Comparison of ENCODE assay signal across 23 mouse cellular contexts in genomic region chr5:140464943-140465342, GRCm38 (mm10). TPM values are rescaled to one million over a fixed set of nuclear protein-coding genes. Genes with fewer than 3 reads are reported as not detected.
A peak's percentile ranks its signal among the peaks of the same experiment; 100 is the strongest.
DNase-seq lines count a peak whose midpoint lies in the region; ATAC-seq lines count a peak whose summit lies in the region.
"Had no signal": no experiment of that assay in that cellular context is flagged by ENCODE, and none has a peak within 500 bp of the region (broad histone marks: within the 10 kb centered on the region; RNA-seq: fewer than 3 reads in every experiment).

No protein-coding gene starts in this region.

- 71% methylated on average over 2 of the region's 2 CpGs for WGBS in midbrain, embryonic 11.5 days
- WGBS in midbrain, embryonic 15.5 days, result 95% methylated on average over 2 of the region's 2 CpGs

- no peak for ATAC-seq in midbrain, embryonic 11.5 days (ENCODE audit: low FRiP score)
- no peak for ATAC-seq in midbrain, embryonic 15.5 days (replicated peaks)
- ATAC-seq: activated CD4-positive, CD25-positive, alpha-beta regulatory T cell, adult 4 months; forebrain, embryonic 14.5 days had no signal

- H3K27ac ChIP-seq in midbrain, embryonic 11.5 days (ENCODE audit: low read depth, low read length), result no peak overlapping the region
- no peak overlapping the region for H3K27ac ChIP-seq in midbrain, embryonic 15.5 days
- H3K27ac ChIP-seq: embryonic facial prominence, embryonic 15.5 days; forebrain, embryonic 10.5 days; gastrocnemius, adult 2 months; heart, embryonic 13.5 days; hindbrain, embryonic 15.5 days had no signal

- H3K36me3 ChIP-seq in midbrain, embryonic 11.5 days (ENCODE audit: control insufficient read depth, insufficient read depth, low read length), result no peaks in the 10 kb centered on the region
- no peaks in the 10 kb centered on the region for H3K36me3 ChIP-seq in midbrain, embryonic 15.5 days (replicated peaks)
- H3K36me3 ChIP-seq: embryonic facial prominence, embryonic 15.5 days; heart, embryonic 13.5 days; hindbrain, embryonic 15.5 days had no signal

- H3K27me3 ChIP-seq in midbrain, embryonic 11.5 days (ENCODE audit: control insufficient read depth, insufficient read depth, low read length), result no peaks in the 10 kb centered on the region
- H3K27me3 ChIP-seq in midbrain, embryonic 15.5 days (replicated peaks), result no peaks in the 10 kb centered on the region
- H3K27me3 ChIP-seq: embryonic facial prominence, embryonic 15.5 days; heart, embryonic 13.5 days; hindbrain, embryonic 15.5 days had no signal

- H3K4me1 ChIP-seq in midbrain, embryonic 11.5 days (ENCODE audit: control insufficient read depth, insufficient read depth, low read length), result no peaks in the 10 kb centered on the region
- H3K4me1 ChIP-seq in midbrain, embryonic 15.5 days, result no peaks in the 10 kb centered on the region
- H3K4me1 ChIP-seq: embryonic facial prominence, embryonic 15.5 days; heart, embryonic 13.5 days; hindbrain, embryonic 15.5 days had no signal

- H3K4me2 ChIP-seq in midbrain, embryonic 11.5 days, result no peak overlapping the region
- no peak overlapping the region for H3K4me2 ChIP-seq in midbrain, embryonic 15.5 days
- H3K4me2 ChIP-seq: embryonic facial prominence, embryonic 15.5 days; heart, embryonic 13.5 days; hindbrain, embryonic 15.5 days had no signal

- H3K9ac ChIP-seq in midbrain, embryonic 11.5 days (ENCODE audit: low read length), result no peak overlapping the region
- no peak overlapping the region for H3K9ac ChIP-seq in midbrain, embryonic 15.5 days
- H3K9ac ChIP-seq: embryonic facial prominence, embryonic 15.5 days; heart, embryonic 13.5 days; hindbrain, embryonic 15.5 days had no signal

- H3K9me3 ChIP-seq in midbrain, embryonic 11.5 days (ENCODE audit: control insufficient read depth, low read length), result peaks cover 2% of the 10 kb centered on the region; the same call in 1 of the 2 replicates
- no peaks in the 10 kb centered on the region for H3K9me3 ChIP-seq in midbrain, embryonic 15.5 days
- H3K9me3 ChIP-seq: embryonic facial prominence, embryonic 15.5 days; hindbrain, embryonic 15.5 days had no signal

- DNase-seq in midbrain, embryonic 11.5 days (ENCODE audit: low spot score, missing footprints), result peak; percentile 74
- DNase-seq in MN1 (ENCODE audit: low spot score) (peak; percentile 36), R1 (ENCODE audit: low read depth, low spot score) (peak; percentile 71)
- DNase-seq in retina, embryonic 14.5 days (ENCODE audit: low spot score), result peak; percentile 27
- no peak for DNase-seq in urinary bladder, postnatal 4 days (ENCODE audit: low spot score in 2 of 2)
- DNase-seq in kidney, adult 11 months, result no peak
- DNase-seq: adrenal gland, postnatal 14 days; cerebellum, adult 18-20 months; cerebellum, adult 9-11 months; cerebellum, postnatal 36 days; gastrocnemius, adult 2 months; gastrocnemius, postnatal 36 days; heart, adult 11 months; heart, postnatal 36 days had no signal

- no peak overlapping the region for H3K4me3 ChIP-seq in midbrain, embryonic 11.5 days (ENCODE audit: low read depth, low read length)
- H3K4me3 ChIP-seq in midbrain, embryonic 15.5 days, result no peak overlapping the region
- H3K4me3 ChIP-seq: embryonic facial prominence, embryonic 15.5 days; erythroblast, embryonic 14.5 days; forebrain, embryonic 10.5 days; gastrocnemius, adult 2 months; heart, embryonic 13.5 days; hindbrain, embryonic 15.5 days had no signal

RNA-seq across cellular contexts. Expression of gene Gm4869, which starts 19.5 kb away (rescaled TPM):
- not detected in 2 replicates for polyA plus RNA-seq in midbrain, embryonic 11.5 days (2014; fragmentation: Nextera tagmentation; extraction: Ambion mirVana)
- not detected in 2 replicates for polyA plus RNA-seq in midbrain, embryonic 15.5 days (2015; fragmentation: Nextera tagmentation; extraction: Ambion mirVana)
- polyA plus RNA-seq: activated CD4-positive, CD25-positive, alpha-beta regulatory T cell, adult 4 months; erythroblast, embryonic 14.5 days; forebrain, embryonic 10.5 days; forebrain, embryonic 14.5 days; heart, postnatal 0 days; hindbrain, embryonic 15.5 days had no signal

RNA-seq across cellular contexts. Expression of gene Chst12, which starts 40.4 kb away (rescaled TPM):
- 7.9 and 9.1 TPM in 2 replicates for polyA plus RNA-seq in midbrain, embryonic 11.5 days (2014; fragmentation: Nextera tagmentation; extraction: Ambion mirVana)
- polyA plus RNA-seq in midbrain, embryonic 15.5 days (2015; fragmentation: Nextera tagmentation; extraction: Ambion mirVana), result 24.7 and 25.1 TPM in 2 replicates

RNA-seq across cellular contexts. Expression of gene Eif3b, which starts 45.8 kb away (rescaled TPM):
- 163 and 166 TPM in 2 replicates for polyA plus RNA-seq in midbrain, embryonic 11.5 days (2014; fragmentation: Nextera tagmentation; extraction: Ambion mirVana)
- polyA plus RNA-seq in midbrain, embryonic 15.5 days (2015; fragmentation: Nextera tagmentation; extraction: Ambion mirVana), result 78.4 and 91.4 TPM in 2 replicates

Comparison
In these comparisons a context has a peak if more than half of its experiments do, and no peak if none do; other contexts are left out.
1. DNase-seq: peak in midbrain, embryonic 11.5 days (single experiment), MN1 (single experiment), R1 (single experiment) and retina, embryonic 14.5 days (single experiment); none in urinary bladder, postnatal 4 days (0 of 2) and kidney, adult 11 months (single experiment).